Mouse (Mus musculus) hindbrain, embryonic 11.5 days (tissue): ENCODE measurements at regions not wholly inside any gene's neighbourhood (a gene's known extent, or its start where the extent isn't known, plus 50 kb on each side); places are given as distances from the start of the nearest gene placed in this dataset.
A peak's percentile ranks its signal among the peaks of the same experiment; 100 is the strongest.

ENCODE experiments used
- ATAC-seq: fragments of 200-750 bp; cut with Nextera tagmentation; 2 replicates; pipeline ENCODE4 v1.8.0; 2017; ENCODE audit warnings: mild to moderate bottlenecking, moderate TSS enrichment, moderate library complexity; ENCODE audit not compliant: low FRiP score
- DNase-seq: peaks from one replicate; pipeline ENCODE4 v3.0.0-alpha.2; 2015; ENCODE audit warnings: low spot score
- H3K27ac ChIP-seq: fragments of 300-500 bp; sonication (generic); 2 replicates; pipeline ENCODE4 v1.5.1; 2014; ENCODE audit warnings: mild to moderate bottlenecking, low read depth, low read length
- H3K27me3 ChIP-seq: fragments of 300-500 bp; sonication (generic); 2 replicates; pipeline ENCODE4 v1.6.1; 2014; ENCODE audit warnings: mild to moderate bottlenecking, low read length, moderate library complexity, mixed read lengths; ENCODE audit not compliant: control insufficient read depth, insufficient read depth
- H3K36me3 ChIP-seq: fragments of 300-500 bp; sonication (generic); 2 replicates; pipeline ENCODE4 v1.6.1; 2014; ENCODE audit warnings: mild to moderate bottlenecking, low read length, moderate library complexity, mixed read lengths; ENCODE audit not compliant: control insufficient read depth, insufficient read depth
- H3K4me1 ChIP-seq: fragments of 300-500 bp; sonication (generic); replicated peaks from 2 replicates; pipeline ENCODE4 v1.6.1; 2014; ENCODE audit warnings: low read length, mixed read lengths; ENCODE audit not compliant: control insufficient read depth, insufficient read depth
- H3K4me2 ChIP-seq: fragments of 300-500 bp; sonication (generic); replicated peaks from 2 replicates; pipeline ENCODE4 v1.6.1; 2014; ENCODE audit warnings: mild to moderate bottlenecking, low read depth, low read length
- H3K4me3 ChIP-seq: fragments of 300-500 bp; sonication (generic); 2 replicates; pipeline ENCODE4 v1.5.1; 2014; ENCODE audit warnings: low read depth, low read length
- H3K9ac ChIP-seq: fragments of 300-500 bp; sonication (generic); 2 replicates; pipeline ENCODE4 v1.6.1; 2014; ENCODE audit warnings: low read depth, low read length
- H3K9me3 ChIP-seq: fragments of 300-500 bp; sonication (generic); 2 replicates; pipeline ENCODE4 v1.6.1; 2016; ENCODE audit warnings: low read length; ENCODE audit not compliant: control insufficient read depth
- WGBS: fragments of 180-500 bp; shearing (Covaris S2); extraction: QIAGEN DNeasy Blood & Tissue Kit; methylation state at CpG from one replicate; pipeline ENCODE4 v1.1.7; 2014; 5-methylcytosine and 5-hydroxymethylcytosine counted together

DNA sequence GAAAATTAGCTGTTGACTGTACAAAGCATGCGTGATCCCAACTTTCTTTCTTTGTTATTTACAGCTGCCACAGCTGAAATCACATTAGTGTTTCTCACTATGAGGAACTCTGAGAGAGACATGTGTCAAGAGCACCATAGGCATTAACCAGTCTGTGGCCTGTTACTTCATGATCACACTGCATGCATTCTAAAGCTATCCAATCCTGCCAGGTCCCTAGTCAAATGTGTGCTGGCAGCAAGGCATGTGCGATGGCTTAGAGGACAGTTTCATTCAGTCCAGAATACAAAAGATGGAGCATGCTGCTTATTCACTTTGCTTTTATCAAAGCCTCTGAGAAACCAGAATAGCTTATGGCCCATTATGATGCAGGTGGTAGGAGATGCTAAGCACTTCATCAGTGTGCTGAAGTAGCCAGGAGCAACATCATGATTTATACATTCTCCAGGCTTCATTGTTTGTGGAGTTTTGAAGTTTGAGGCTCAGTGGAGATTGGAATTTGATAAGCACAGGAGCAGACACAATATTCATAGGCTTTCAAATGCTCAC is 882.9 kb upstream of the Lrrn3 start:
- H3K9ac ChIP-seq: no peak overlapping the region
- H3K4me1 ChIP-seq: no peaks in the 10 kb centered on the region
- ATAC-seq (no peak), DNase-seq (no peak)
- H3K27me3 ChIP-seq: no peaks in the 10 kb centered on the region
- H3K27ac ChIP-seq: no peak overlapping the region
- no peak overlapping the region for H3K4me2 ChIP-seq
- no peak overlapping the region for H3K4me3 ChIP-seq
- WGBS: 87% methylated on average over 2 of the region's 2 CpGs
- H3K36me3 ChIP-seq: no peaks in the 10 kb centered on the region
- H3K9me3 ChIP-seq: no peaks in the 10 kb centered on the region

DNA sequence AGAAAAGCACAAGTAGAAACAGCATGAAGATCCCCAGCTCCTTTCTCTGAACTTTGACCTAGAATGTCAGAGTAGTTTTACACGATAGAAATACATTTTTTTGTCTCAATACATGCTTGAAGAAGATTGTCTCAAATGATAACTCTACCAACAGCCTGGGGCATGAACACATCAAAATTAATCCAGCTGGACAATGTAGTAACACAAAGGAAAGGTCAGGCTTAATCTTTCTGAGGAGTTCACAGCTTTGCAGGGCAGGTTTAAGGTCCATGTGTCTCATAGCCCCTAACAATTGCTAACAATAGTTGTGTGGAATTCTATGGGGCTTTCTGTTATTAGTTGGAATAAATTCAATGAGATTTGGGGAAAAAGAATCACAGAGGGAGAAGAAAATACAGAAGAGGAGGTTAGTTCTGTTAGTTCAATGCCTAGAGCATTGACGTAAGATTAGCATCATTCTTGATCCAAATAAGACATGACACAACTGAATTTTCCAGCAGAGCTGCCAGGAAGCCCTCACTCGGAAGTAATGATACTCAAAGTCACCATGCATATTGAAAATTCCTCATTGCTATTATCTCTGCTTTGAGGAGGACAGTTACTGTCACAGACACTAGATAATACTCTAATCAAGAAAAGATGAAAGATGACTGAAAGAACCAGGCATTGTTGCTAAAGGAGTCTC is 852.9 kb upstream of the Lrrn3 start:
- Histone ChIP-seq H3K4me2 (no peak overlapping the region), H3K9me3 (no peaks in the 10 kb centered on the region), H3K27me3 (no peaks in the 10 kb centered on the region), H3K36me3 (no peaks in the 10 kb centered on the region), H3K4me1 (no peaks in the 10 kb centered on the region), H3K4me3 (no peak overlapping the region), H3K9ac (no peak overlapping the region), H3K27ac (no peak overlapping the region)
- DNase-seq (no peak), ATAC-seq (no peak)
- WGBS: 81% methylated on average over 3 of the region's 3 CpGs

DNA sequence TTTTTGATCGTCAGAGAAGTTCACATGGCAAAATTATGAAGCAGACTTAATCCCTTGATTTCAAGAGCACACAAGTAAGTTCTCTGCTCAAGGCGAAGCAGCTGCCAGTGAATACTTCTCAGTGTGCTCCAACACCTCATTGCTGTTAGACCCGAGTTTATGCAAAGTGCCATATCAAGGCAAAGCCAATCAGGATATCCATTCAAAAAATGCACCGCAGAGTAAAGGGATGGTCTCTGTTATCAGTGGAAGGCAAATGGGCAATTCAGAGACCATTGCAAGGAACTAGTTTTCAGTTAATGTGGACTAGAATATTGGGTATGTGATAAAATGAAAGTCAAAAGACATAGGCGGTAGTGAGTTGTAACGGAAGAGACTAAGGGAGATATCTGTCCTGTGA is 820.2 kb upstream of the Lrrn3 start:
- 88% methylated on average over 6 of the region's 6 CpGs for WGBS
- ATAC-seq (no peak), DNase-seq (no peak)
- Histone ChIP-seq H3K27me3 (no peaks in the 10 kb centered on the region), H3K36me3 (no peaks in the 10 kb centered on the region), H3K4me1 (no peaks in the 10 kb centered on the region), H3K4me2 (no peak overlapping the region), H3K9ac (no peak overlapping the region), H3K27ac (no peak overlapping the region), H3K4me3 (no peak overlapping the region), H3K9me3 (no peaks in the 10 kb centered on the region)

DNA sequence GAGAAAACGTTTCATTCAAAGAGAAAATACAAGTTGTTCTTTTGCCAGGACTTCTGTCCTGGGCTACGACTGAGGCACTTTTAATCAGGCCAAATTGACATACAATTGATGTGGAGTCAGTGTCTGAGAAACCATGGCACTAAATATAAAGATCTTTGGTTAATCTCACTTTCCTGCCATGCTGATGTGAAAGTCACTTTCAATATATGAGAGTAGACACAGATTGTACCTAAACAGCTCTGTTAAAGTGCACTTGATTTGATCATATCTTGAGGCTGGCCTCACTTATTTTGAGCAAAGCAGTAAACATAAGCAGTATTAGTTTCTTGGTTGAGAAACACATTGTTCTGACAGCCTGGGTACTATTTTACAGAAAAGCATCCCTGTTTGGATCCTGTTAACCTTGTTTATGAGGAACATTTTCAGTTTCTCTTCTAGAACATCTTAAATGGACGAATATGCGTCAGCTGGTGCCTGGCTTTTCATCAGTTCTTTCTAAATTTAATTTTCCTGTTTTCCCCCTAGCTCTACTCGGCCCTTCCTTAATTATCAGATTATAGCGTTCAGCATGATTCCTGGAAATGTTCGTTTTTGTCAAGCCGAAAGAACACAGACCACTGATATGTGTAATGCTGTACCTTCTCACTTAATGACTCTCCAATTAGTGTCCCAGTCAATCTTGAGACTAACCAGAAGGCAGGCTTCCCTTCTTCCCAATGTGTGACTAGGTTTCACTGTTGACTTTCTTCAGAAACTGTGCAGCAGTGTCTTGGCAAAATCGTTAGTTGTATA is 791.2 kb upstream of the Lrrn3 start:
- WGBS: 86% methylated on average over 9 of the region's 9 CpGs
- DNase-seq (no peak), ATAC-seq (no peak)
- Histone ChIP-seq H3K9ac (no peak overlapping the region), H3K9me3 (no peaks in the 10 kb centered on the region), H3K36me3 (no peaks in the 10 kb centered on the region), H3K27ac (no peak overlapping the region), H3K4me2 (no peak overlapping the region), H3K4me3 (no peak overlapping the region), H3K27me3 (no peaks in the 10 kb centered on the region), H3K4me1 (no peaks in the 10 kb centered on the region)

DNA sequence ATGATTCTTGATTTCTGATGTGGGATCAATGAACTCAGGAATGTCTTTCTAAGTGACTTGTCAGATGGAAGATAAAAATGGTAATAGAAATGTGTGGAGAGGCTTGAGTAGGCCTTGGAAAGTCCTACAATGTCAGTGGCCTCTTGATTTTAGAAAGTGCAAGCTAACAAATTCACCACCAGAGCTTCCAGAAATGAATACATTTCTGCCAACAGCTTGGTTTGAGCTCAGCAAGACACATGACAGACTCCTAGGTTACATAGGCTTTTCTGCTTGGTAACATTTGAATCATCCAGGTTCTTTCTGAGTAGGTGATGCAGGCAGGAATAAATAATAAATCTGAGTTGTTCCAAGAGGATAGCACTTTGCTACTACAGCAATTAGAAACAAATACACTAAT is 764.2 kb upstream of the Lrrn3 start:
- no peak for ATAC-seq

DNA sequence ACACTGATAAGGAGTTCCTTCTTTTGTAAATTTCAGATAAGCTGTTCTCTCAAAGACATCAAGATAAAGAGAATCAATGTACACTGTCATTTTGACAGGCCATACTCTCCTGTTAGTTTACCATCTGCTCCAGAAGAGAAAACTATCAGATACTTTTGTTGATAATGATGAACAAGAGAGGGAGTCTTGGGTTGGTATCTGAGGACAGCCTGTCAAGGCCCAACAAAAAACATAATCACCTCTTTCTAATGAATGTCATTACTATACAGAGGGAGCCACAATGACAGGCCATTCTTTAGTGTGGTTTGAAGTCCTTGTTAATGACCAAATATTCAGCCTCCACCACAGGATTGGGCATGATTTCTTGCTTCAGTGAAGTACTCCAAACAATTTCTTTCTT is 743.0 kb upstream of the Lrrn3 start:
- H3K27ac ChIP-seq: no peak overlapping the region
- no peaks in the 10 kb centered on the region for H3K4me1 ChIP-seq
- H3K9me3 ChIP-seq: no peaks in the 10 kb centered on the region
- no peaks in the 10 kb centered on the region for H3K27me3 ChIP-seq
- DNase-seq (no peak), ATAC-seq (no peak)
- H3K9ac ChIP-seq: no peak overlapping the region
- no peak overlapping the region for H3K4me3 ChIP-seq
- H3K4me2 ChIP-seq: no peak overlapping the region
- H3K36me3 ChIP-seq: no peaks in the 10 kb centered on the region

More for the DNA sequence above, 764.2 kb upstream of the Lrrn3 start:
- Histone ChIP-seq H3K36me3 (no peaks in the 10 kb centered on the region), H3K9ac (no peak overlapping the region), H3K4me3 (no peak overlapping the region), H3K9me3 (no peaks in the 10 kb centered on the region), H3K27ac (no peak overlapping the region), H3K27me3 (no peaks in the 10 kb centered on the region), H3K4me1 (no peaks in the 10 kb centered on the region), H3K4me2 (no peak overlapping the region)
- no peak for DNase-seq

DNA sequence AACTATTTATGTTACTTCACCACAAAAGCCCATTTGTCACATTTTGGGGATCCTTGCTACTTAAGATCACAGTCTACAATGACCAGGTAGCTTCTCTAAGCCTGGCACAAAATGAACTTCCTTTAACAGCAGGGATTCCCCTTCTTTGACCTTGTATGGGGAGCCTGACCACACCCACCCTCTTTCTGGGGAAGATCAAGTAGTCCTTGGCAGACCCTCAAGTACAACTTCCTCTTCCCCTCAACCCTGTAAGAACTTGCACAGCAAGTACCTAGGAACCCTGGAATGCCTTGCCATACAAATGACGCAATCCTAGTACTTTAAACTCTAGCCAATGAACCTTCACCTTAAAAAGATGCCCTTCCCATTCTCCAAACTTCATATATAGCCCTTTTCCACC is 695.4 kb upstream of the Lrrn3 start:
- no peaks in the 10 kb centered on the region for H3K27me3 ChIP-seq
- H3K9me3 ChIP-seq: no peaks in the 10 kb centered on the region
- no peak overlapping the region for H3K9ac ChIP-seq
- no peak overlapping the region for H3K4me3 ChIP-seq
- H3K27ac ChIP-seq: no peak overlapping the region
- ATAC-seq (no peak), DNase-seq (no peak)
- H3K4me2 ChIP-seq: no peak overlapping the region
- H3K36me3 ChIP-seq: no peaks in the 10 kb centered on the region
- WGBS: 79% methylated on average over 1 of the region's 1 CpGs
- H3K4me1 ChIP-seq: no peaks in the 10 kb centered on the region

DNA sequence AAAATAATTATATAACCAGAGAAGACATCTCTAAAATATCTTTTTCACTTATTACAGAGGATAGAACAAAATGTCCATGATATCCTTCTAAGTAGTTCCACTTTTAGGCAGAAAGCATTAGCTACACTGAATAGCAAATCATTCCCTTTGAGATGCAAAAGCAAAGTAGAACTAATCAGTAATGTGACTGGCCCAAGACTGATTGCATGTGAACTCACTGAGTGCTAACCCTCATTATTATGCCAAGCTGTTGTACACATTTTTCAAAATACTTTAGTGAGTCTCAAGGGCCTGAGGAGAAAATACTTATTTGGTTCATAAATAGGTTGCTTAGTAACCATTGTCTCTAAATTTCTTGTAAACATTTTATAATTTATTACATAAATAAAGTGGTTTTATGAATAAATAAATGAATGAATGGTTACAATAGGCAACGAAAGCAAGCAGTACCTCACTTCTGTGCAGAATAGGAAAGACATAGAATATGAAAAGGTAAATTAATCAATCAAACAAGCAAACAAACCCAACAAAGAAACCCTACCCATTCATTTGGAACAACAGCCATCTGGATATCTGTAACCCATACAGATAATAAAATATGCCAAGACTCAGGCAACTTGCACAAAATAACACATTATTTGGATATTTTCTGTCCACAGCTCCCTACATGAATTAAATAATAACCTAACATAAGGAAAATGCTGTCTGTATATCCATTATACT is 693.9 kb upstream of the Lrrn3 start:
- Histone ChIP-seq H3K9ac (no peak overlapping the region), H3K27ac (no peak overlapping the region), H3K4me2 (no peak overlapping the region), H3K4me1 (no peaks in the 10 kb centered on the region), H3K9me3 (no peaks in the 10 kb centered on the region), H3K36me3 (no peaks in the 10 kb centered on the region), H3K4me3 (no peak overlapping the region), H3K27me3 (no peaks in the 10 kb centered on the region)
- ATAC-seq (peak; percentile 83), DNase-seq (no peak)
- 55% methylated on average over 1 of the region's 1 CpGs for WGBS
